Mouse (Mus musculus): ENCODE measurements around the gene Fam161a.

DNA sequence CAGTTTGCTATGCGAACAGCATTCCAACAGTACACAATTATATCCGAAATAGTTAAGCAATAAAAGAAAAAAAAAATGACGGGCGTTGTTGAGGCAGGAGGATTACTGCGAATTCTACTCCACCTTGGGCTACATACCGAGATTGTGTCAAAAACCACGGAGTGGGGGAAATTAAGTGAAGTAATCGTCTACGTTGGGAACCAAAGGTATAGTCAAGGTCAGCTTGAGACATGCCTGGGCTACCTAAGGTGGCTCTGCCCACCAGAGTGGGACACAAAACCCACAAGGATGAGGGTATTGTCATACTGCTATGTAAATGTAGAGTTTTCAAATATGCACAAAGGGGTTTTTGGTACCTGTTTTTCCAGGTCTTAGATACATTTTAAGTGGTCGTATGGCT lies 60.9 kb downstream of the Fam161a start:
- TF ChIP-seq CTCF (IDR thresholded peaks at IDR 0.05; ENCODE audit: low read depth) (no peak), EP300 (IDR thresholded peaks at IDR 0.05; ENCODE audit: low read depth) (no peak)
